Mouse (Mus musculus): ENCODE data around the gene Gata5. TPM values are rescaled to one million over a fixed set of nuclear protein-coding genes. Genes with fewer than 3 reads are reported as not detected.

The Gata5 gene
- polyA plus RNA-seq, 1 experiment from 2014 or later, result not detected

- H3K4me3 ChIP-seq (ENCODE audit: low read depth, low read length), result no peak overlapping the region
- WGBS, result 56% methylated on average over 4 of the region's 4 CpGs
- no peaks in the 10 kb centered on the region for H3K9me3 ChIP-seq (replicated peaks; ENCODE audit: control insufficient read depth, low read length)
- no peak overlapping the region for H3K27ac ChIP-seq (ENCODE audit: low read depth, low read length)
- H3K4me2 ChIP-seq (ENCODE audit: low read length), result no peak overlapping the region
- no peak for ATAC-seq
- H3K9ac ChIP-seq (ENCODE audit: low read length), result no peak overlapping the region
- H3K36me3 ChIP-seq (ENCODE audit: control insufficient read depth, insufficient read depth, low read length), result no peaks in the 10 kb centered on the region
- H3K4me1 ChIP-seq (ENCODE audit: control insufficient read depth, insufficient read depth, low read length), result no peaks in the 10 kb centered on the region
- no peaks in the 10 kb centered on the region for H3K27me3 ChIP-seq (replicated peaks; ENCODE audit: control insufficient read depth, insufficient read depth, low read length)
- no peak for DNase-seq (ENCODE audit: low spot score)
Measured at GRCm38 (mm10) chr2:180304554-180304953, 29.9 kb downstream of the Gata5 start.

GRCm38 (mm10) chr2:180303468-180303867 is 31.0 kb downstream of the Gata5 start:
- Histone ChIP-seq H3K4me1 (ENCODE audit: control insufficient read depth, insufficient read depth, low read length) (no peaks in the 10 kb centered on the region), H3K27me3 (replicated peaks; ENCODE audit: control insufficient read depth, insufficient read depth, low read length) (no peaks in the 10 kb centered on the region), H3K27ac (ENCODE audit: low read depth, low read length) (no peak overlapping the region), H3K9ac (ENCODE audit: low read length) (no peak overlapping the region), H3K4me3 (ENCODE audit: low read depth, low read length) (no peak overlapping the region), H3K4me2 (ENCODE audit: low read length) (no peak overlapping the region), H3K36me3 (ENCODE audit: control insufficient read depth, insufficient read depth, low read length) (no peaks in the 10 kb centered on the region), H3K9me3 (replicated peaks; ENCODE audit: control insufficient read depth, low read length) (no peaks in the 10 kb centered on the region)
- DNase-seq (ENCODE audit: low spot score) (no peak), ATAC-seq (no peak)
- 92% methylated on average over 12 of the region's 12 CpGs for WGBS

- no peak for ATAC-seq
- H3K27me3 ChIP-seq (replicated peaks; ENCODE audit: control insufficient read depth, insufficient read depth, low read length), result no peaks in the 10 kb centered on the region
Measured at GRCm38 (mm10) chr2:180302201-180302600, 32.3 kb downstream of the Gata5 start.

GRCm38 (mm10) chr2:180300771-180301170 is 33.7 kb downstream of the Gata5 start:
- 72% methylated on average over 5 of the region's 5 CpGs for WGBS
- H3K27me3 ChIP-seq (replicated peaks; ENCODE audit: control insufficient read depth, insufficient read depth, low read length), result no peaks in the 10 kb centered on the region
- no peak overlapping the region for H3K9ac ChIP-seq (ENCODE audit: low read length)
- H3K4me3 ChIP-seq (ENCODE audit: low read depth, low read length), result no peak overlapping the region
- no peaks in the 10 kb centered on the region for H3K9me3 ChIP-seq (replicated peaks; ENCODE audit: control insufficient read depth, low read length)
- no peaks in the 10 kb centered on the region for H3K4me1 ChIP-seq (ENCODE audit: control insufficient read depth, insufficient read depth, low read length)
- no peak overlapping the region for H3K27ac ChIP-seq (ENCODE audit: low read depth, low read length)
- H3K4me2 ChIP-seq (ENCODE audit: low read length), result no peak overlapping the region
- H3K36me3 ChIP-seq (ENCODE audit: control insufficient read depth, insufficient read depth, low read length), result no peaks in the 10 kb centered on the region
- no peak for ATAC-seq
- no peak for DNase-seq (ENCODE audit: low spot score)

More at GRCm38 (mm10) chr2:180302201-180302600, 32.3 kb downstream of the Gata5 start:
- Histone ChIP-seq H3K4me1 (ENCODE audit: control insufficient read depth, insufficient read depth, low read length) (no peaks in the 10 kb centered on the region), H3K27ac (ENCODE audit: low read depth, low read length) (no peak overlapping the region), H3K36me3 (ENCODE audit: control insufficient read depth, insufficient read depth, low read length) (no peaks in the 10 kb centered on the region), H3K4me3 (ENCODE audit: low read depth, low read length) (no peak overlapping the region), H3K9ac (ENCODE audit: low read length) (no peak overlapping the region), H3K4me2 (ENCODE audit: low read length) (no peak overlapping the region), H3K9me3 (replicated peaks; ENCODE audit: control insufficient read depth, low read length) (no peaks in the 10 kb centered on the region)
- WGBS, result 76% methylated on average over 4 of the region's 4 CpGs
- DNase-seq (ENCODE audit: low spot score), result no peak

- no peak overlapping the region for H3K27ac ChIP-seq (ENCODE audit: low read depth, low read length)
- no peaks in the 10 kb centered on the region for H3K9me3 ChIP-seq (replicated peaks; ENCODE audit: control insufficient read depth, low read length)
- no peak overlapping the region for H3K4me2 ChIP-seq (ENCODE audit: low read length)
- no peak overlapping the region for H3K4me3 ChIP-seq (ENCODE audit: low read depth, low read length)
- no peak for ATAC-seq
- no peaks in the 10 kb centered on the region for H3K27me3 ChIP-seq (replicated peaks; ENCODE audit: control insufficient read depth, insufficient read depth, low read length)
- H3K4me1 ChIP-seq (ENCODE audit: control insufficient read depth, insufficient read depth, low read length), result no peaks in the 10 kb centered on the region
- H3K9ac ChIP-seq (ENCODE audit: low read length), result no peak overlapping the region
- no peak for DNase-seq (ENCODE audit: low spot score)
- 78% methylated on average over 2 of the region's 2 CpGs for WGBS
- H3K36me3 ChIP-seq (ENCODE audit: control insufficient read depth, insufficient read depth, low read length), result no peaks in the 10 kb centered on the region
Measured at GRCm38 (mm10) chr2:180300252-180300651, 34.2 kb downstream of the Gata5 start.

GRCm38 (mm10) chr2:180292906-180293305 is 41.6 kb downstream of the Gata5 start:
- Histone ChIP-seq H3K9ac (ENCODE audit: low read length) (no peak overlapping the region), H3K36me3 (ENCODE audit: control insufficient read depth, insufficient read depth, low read length) (no peaks in the 10 kb centered on the region), H3K4me2 (ENCODE audit: low read length) (no peak overlapping the region), H3K9me3 (replicated peaks; ENCODE audit: control insufficient read depth, low read length) (no peaks in the 10 kb centered on the region), H3K27ac (ENCODE audit: low read depth, low read length) (no peak overlapping the region), H3K4me3 (ENCODE audit: low read depth, low read length) (no peak overlapping the region), H3K27me3 (replicated peaks; ENCODE audit: control insufficient read depth, insufficient read depth, low read length) (no peaks in the 10 kb centered on the region), H3K4me1 (ENCODE audit: control insufficient read depth, insufficient read depth, low read length) (no peaks in the 10 kb centered on the region)
- DNase-seq (ENCODE audit: low spot score) (no peak), ATAC-seq (no peak)
- WGBS, result 77% methylated on average over 8 of the region's 8 CpGs

- DNase-seq (ENCODE audit: low spot score) (no peak), ATAC-seq (no peak)
- Histone ChIP-seq H3K27me3 (replicated peaks; ENCODE audit: control insufficient read depth, insufficient read depth, low read length) (no peaks in the 10 kb centered on the region), H3K4me1 (ENCODE audit: control insufficient read depth, insufficient read depth, low read length) (no peaks in the 10 kb centered on the region), H3K27ac (ENCODE audit: low read depth, low read length) (no peak overlapping the region), H3K4me2 (ENCODE audit: low read length) (no peak overlapping the region), H3K9ac (ENCODE audit: low read length) (no peak overlapping the region), H3K4me3 (ENCODE audit: low read depth, low read length) (no peak overlapping the region), H3K9me3 (replicated peaks; ENCODE audit: control insufficient read depth, low read length) (no peaks in the 10 kb centered on the region), H3K36me3 (ENCODE audit: control insufficient read depth, insufficient read depth, low read length) (no peaks in the 10 kb centered on the region)
- 80% methylated on average over 4 of the region's 4 CpGs for WGBS
Measured at GRCm38 (mm10) chr2:180292026-180292425, 42.5 kb downstream of the Gata5 start.

- 83% methylated on average over 5 of the region's 5 CpGs for WGBS
- no peak overlapping the region for H3K4me2 ChIP-seq (ENCODE audit: low read length)
- no peak overlapping the region for H3K9ac ChIP-seq (ENCODE audit: low read length)
- DNase-seq (ENCODE audit: low spot score) (no peak), ATAC-seq (no peak)
- no peak overlapping the region for H3K4me3 ChIP-seq (ENCODE audit: low read depth, low read length)
- no peaks in the 10 kb centered on the region for H3K36me3 ChIP-seq (ENCODE audit: control insufficient read depth, insufficient read depth, low read length)
- no peaks in the 10 kb centered on the region for H3K4me1 ChIP-seq (ENCODE audit: control insufficient read depth, insufficient read depth, low read length)
- H3K9me3 ChIP-seq (replicated peaks; ENCODE audit: control insufficient read depth, low read length), result no peaks in the 10 kb centered on the region
- no peaks in the 10 kb centered on the region for H3K27me3 ChIP-seq (replicated peaks; ENCODE audit: control insufficient read depth, insufficient read depth, low read length)
- no peak overlapping the region for H3K27ac ChIP-seq (ENCODE audit: low read depth, low read length)
Measured at GRCm38 (mm10) chr2:180291566-180291965, 42.9 kb downstream of the Gata5 start.

- Histone ChIP-seq H3K27ac (ENCODE audit: low read depth, low read length) (no peak overlapping the region), H3K9me3 (replicated peaks; ENCODE audit: control insufficient read depth, low read length) (no peaks in the 10 kb centered on the region), H3K9ac (ENCODE audit: low read length) (no peak overlapping the region), H3K4me3 (ENCODE audit: low read depth, low read length) (no peak overlapping the region), H3K4me1 (ENCODE audit: control insufficient read depth, insufficient read depth, low read length) (no peaks in the 10 kb centered on the region), H3K36me3 (ENCODE audit: control insufficient read depth, insufficient read depth, low read length) (no peaks in the 10 kb centered on the region), H3K4me2 (ENCODE audit: low read length) (no peak overlapping the region), H3K27me3 (replicated peaks; ENCODE audit: control insufficient read depth, insufficient read depth, low read length) (no peaks in the 10 kb centered on the region)
- 81% methylated on average over 6 of the region's 6 CpGs for WGBS
- ATAC-seq, result no peak
- no peak for DNase-seq (ENCODE audit: low spot score)
Measured at GRCm38 (mm10) chr2:180290503-180290902, 44.0 kb downstream of the Gata5 start.

Measured in forebrain, embryonic 14.5 days (tissue).